Mouse (Mus musculus) liver, postnatal 0 days (tissue): ENCODE data around the gene Vcan.
"Not testable (repeated sequence)": the region's sequence is repeated elsewhere in the genome, so short reads cannot be mapped to it uniquely, and the experiment has no call there.

ENCODE experiments used
- CTCF ChIP-seq: sonication (generic); IDR thresholded peaks from 2 replicates; pipeline ENCODE4 v1.5.1; 2016; ENCODE audit warnings: antibody characterized with exemption, low read depth
- EP300 ChIP-seq: IDR thresholded peaks from 2 replicates; pipeline ENCODE4 v1.6.1; 2016; ENCODE audit warnings: antibody characterized with exemption, low read depth, mild to moderate bottlenecking

- not testable (repeated sequence) for TF ChIP-seq CTCF, EP300
Measured at GRCm38 (mm10) chr13:89750562-89750961, 8.3 kb upstream of the Vcan start.
